Mouse (Mus musculus) C2C12 (cell line): ENCODE measurements around the gene Ubtf. TPM values are rescaled to one million over a fixed set of nuclear protein-coding genes. Genes with fewer than 3 reads are reported as not detected.

ENCODE experiments used
- H3K27me3 ChIP-seq: one replicate; pipeline ENCODE4 v1.6.1; 2011; ENCODE audit not compliant: control insufficient read depth, insufficient read depth, insufficient read length
- H3K36me3 ChIP-seq: one replicate; pipeline ENCODE4 v1.6.1; 2011; ENCODE audit not compliant: control insufficient read depth, insufficient read depth
- H3K4me3 ChIP-seq: one replicate; pipeline ENCODE4 v1.5.1; 2011; ENCODE audit warnings: mild to moderate bottlenecking, control low read depth; ENCODE audit not compliant: poor library complexity, insufficient read depth, severe bottlenecking
- H3K79me2 ChIP-seq: one replicate; pipeline ENCODE4 v1.6.1; 2011; ENCODE audit not compliant: control insufficient read depth, insufficient read depth
- H3K79me3 ChIP-seq: one replicate; pipeline ENCODE4 v1.6.1; 2011; ENCODE audit warnings: low read depth, control low read depth
- H3ac ChIP-seq: one replicate; pipeline ENCODE3; 2011; ENCODE audit warnings: low read depth; ENCODE audit not compliant: control insufficient read depth, insufficient read length
- CEBPB ChIP-seq: IDR thresholded peaks from one replicate; pipeline ENCODE4 v1.6.1; 2011; ENCODE audit warnings: low read depth, mild to moderate bottlenecking, control low read depth, moderate library complexity
- CTCF ChIP-seq: IDR thresholded peaks from one replicate; pipeline ENCODE4 v1.5.1; 2011; ENCODE audit not compliant: control insufficient read depth, insufficient read depth, insufficient read length
- FOSL1 ChIP-seq: IDR thresholded peaks from one replicate; pipeline ENCODE4 v1.8.0; 2011; ENCODE audit warnings: mild to moderate bottlenecking, low read length; ENCODE audit not compliant: poor library complexity, insufficient read depth, severe bottlenecking
- MAX ChIP-seq: IDR thresholded peaks from one replicate; pipeline ENCODE4 v1.6.1; 2011; ENCODE audit warnings: mild to moderate bottlenecking, control low read depth
- MYOD1 ChIP-seq: IDR thresholded peaks from one replicate; pipeline ENCODE4 v1.6.1; 2011; ENCODE audit warnings: low read depth; ENCODE audit not compliant: control insufficient read depth, insufficient read length
- MYOG ChIP-seq: IDR thresholded peaks from one replicate; pipeline ENCODE4 v1.6.1; 2011; ENCODE audit not compliant: control insufficient read depth, insufficient read length; ENCODE audit errors: extremely low read depth
- USF1 ChIP-seq: IDR thresholded peaks from one replicate; pipeline ENCODE4 v1.6.1; 2011; ENCODE audit warnings: low read depth, mild to moderate bottlenecking, control low read depth, moderate library complexity
- polyA plus RNA-seq: library from polyadenylated mRNA; unstranded; fragments of >200 nt; fragmentation: generic; extraction: Trizol; gene quantifications from one replicate; pipeline ENCODE4 v1.2.1, GENCODE M21; 2012; ENCODE audit warnings: missing spikeins

Ubtf gene
- polyA plus RNA-seq, 1 experiment: 70.2 TPM

- Histone ChIP-seq H3K79me2 (peaks cover 52% of the 10 kb centered on the region), H3K4me3 (peak overlapping the region; percentile 78), H3K79me3 (peaks cover 24% of the 10 kb centered on the region), H3K36me3 (peaks cover 48% of the 10 kb centered on the region), H3ac (peak overlapping the region; percentile 58), H3K27me3 (no peaks in the 10 kb centered on the region)
- TF ChIP-seq USF1 (peak; percentile 64), MYOD1 (no peak)
Measured at GRCm38 (mm10) chr11:102315690-102316571, 3.6 kb downstream of the Ubtf start.

DNA sequence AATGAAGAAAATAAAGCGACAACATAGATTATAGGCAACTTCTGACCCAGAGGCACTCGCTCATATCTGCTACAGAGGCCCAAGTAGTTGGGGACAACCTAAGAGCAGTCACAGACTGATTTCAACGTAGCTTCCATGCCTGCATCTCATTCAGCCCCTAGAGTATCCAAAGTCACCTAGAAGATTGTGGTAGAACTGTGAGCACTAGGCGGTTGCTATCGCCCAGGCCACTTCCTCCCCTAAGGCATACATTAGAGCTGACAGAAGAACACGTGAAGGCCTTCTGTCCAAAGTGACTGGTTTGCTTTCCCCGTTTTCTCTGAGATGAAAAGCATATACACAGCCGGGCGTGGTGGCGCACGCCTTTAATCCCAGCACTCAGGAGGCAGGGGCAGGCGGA, 5.2 kb downstream of the Ubtf start:
- H3K79me2 ChIP-seq: peaks cover 52% of the 10 kb centered on the region
- H3K4me3 ChIP-seq: no peak overlapping the region
- no peak for TF ChIP-seq MYOD1
- H3K36me3 ChIP-seq: peaks cover 63% of the 10 kb centered on the region
- H3ac ChIP-seq: no peak overlapping the region
- no peaks in the 10 kb centered on the region for H3K27me3 ChIP-seq
- peaks cover 24% of the 10 kb centered on the region for H3K79me3 ChIP-seq

GRCm38 (mm10) chr11:102312586-102312985, 7.0 kb downstream of the Ubtf start:
- no peak overlapping the region for H3ac ChIP-seq
- H3K79me3 ChIP-seq: peaks cover 19% of the 10 kb centered on the region
- no peaks in the 10 kb centered on the region for H3K27me3 ChIP-seq
- TF ChIP-seq MAX (no peak), USF1 (no peak), CTCF (no peak), MYOG (no peak), MYOD1 (no peak), FOSL1 (no peak), CEBPB (no peak)
- H3K4me3 ChIP-seq: no peak overlapping the region
- H3K79me2 ChIP-seq: peaks cover 38% of the 10 kb centered on the region
- H3K36me3 ChIP-seq: peaks cover 74% of the 10 kb centered on the region

DNA sequence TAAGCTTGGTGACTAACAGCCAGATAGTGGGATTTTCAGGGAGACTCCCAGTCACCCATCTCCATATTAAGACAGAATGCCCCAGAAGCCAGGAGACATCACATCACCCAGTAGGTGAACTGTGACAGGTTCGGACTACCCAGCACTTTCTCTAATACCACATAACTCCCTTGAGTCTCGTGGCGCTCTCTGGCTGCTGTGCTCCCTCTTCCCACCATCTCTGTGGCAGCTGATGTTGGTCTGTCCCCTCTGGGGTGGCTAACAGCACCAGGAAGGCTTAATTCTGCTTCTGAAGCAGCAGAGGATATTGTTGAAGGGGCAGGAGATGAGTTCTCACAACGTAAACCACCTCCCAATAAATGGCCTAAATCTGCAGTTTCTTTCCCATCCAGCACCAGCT, 7.6 kb downstream of the Ubtf start:
- Histone ChIP-seq H3K36me3 (peaks cover 80% of the 10 kb centered on the region), H3K79me2 (peaks cover 32% of the 10 kb centered on the region), H3K27me3 (no peaks in the 10 kb centered on the region), H3K4me3 (no peak overlapping the region), H3ac (no peak overlapping the region), H3K79me3 (peaks cover 19% of the 10 kb centered on the region)
- no peak for TF ChIP-seq CTCF
- TF ChIP-seq MAX: no peak
- no peak for TF ChIP-seq MYOD1
- TF ChIP-seq CEBPB: no peak
- TF ChIP-seq MYOG: no peak
- TF ChIP-seq USF1: no peak
- no peak for TF ChIP-seq FOSL1

- Histone ChIP-seq H3K79me2 (peaks cover 22% of the 10 kb centered on the region), H3K79me3 (peaks cover 13% of the 10 kb centered on the region), H3K4me3 (no peak overlapping the region), H3ac (no peak overlapping the region), H3K36me3 (peaks cover 88% of the 10 kb centered on the region), H3K27me3 (no peaks in the 10 kb centered on the region)
- TF ChIP-seq CTCF (no peak), USF1 (no peak), CEBPB (no peak), MYOD1 (no peak)
Measured at GRCm38 (mm10) chr11:102310768-102311695, 8.5 kb downstream of the Ubtf start.
